ENCODE assay signal across 11 mouse cellular contexts in the genomic region with DNA sequence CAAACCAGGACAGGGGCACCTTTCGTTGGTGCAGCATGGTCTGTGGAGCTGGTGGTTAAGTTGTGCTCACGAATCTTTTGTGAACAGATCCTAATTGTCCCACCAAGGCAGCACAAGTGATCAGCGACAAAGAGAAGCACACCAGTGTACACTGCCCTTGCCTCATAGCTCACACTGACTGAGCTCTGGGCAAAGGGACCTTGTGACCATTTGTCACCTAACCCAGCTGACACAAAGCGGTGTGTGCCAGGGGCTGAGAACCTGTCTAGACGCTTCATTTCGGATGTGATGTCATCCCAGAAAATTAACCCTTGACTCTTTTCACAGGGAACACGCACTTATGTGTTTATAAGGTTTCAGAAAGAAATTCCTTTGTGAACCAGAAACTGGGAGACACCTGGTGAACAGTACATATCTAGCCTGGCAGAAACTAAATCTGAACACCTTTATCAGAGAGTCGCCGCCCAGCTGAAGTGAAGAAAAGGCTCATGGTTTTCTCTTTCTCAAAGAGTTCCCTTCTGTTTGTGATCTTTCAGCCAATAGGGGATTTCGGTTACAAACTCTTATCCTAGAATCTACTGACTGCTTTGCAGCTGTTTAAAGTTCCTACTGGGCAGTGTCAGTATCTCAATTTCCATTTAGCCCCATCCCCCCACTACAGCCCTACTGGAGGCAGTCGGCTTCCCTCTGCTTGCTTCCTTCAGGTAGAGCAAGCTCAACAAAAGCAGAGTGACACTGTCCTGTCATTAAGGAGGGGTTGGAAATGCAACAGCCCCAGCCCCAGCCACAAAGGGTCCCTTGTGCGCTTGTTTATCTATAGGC.
A peak's percentile ranks its signal among the peaks of the same experiment; 100 is the strongest.
DNase-seq lines count a peak whose midpoint lies in the region; ATAC-seq and TF ChIP-seq lines count a peak whose summit lies in the region.
"Had no signal": no experiment of that assay in that cellular context is flagged by ENCODE, and none has a peak within 500 bp of the region (broad histone marks: within the 10 kb centered on the region; RNA-seq: fewer than 3 reads in every experiment).

No protein-coding gene starts in this region.

- H3K9ac ChIP-seq in kidney, embryonic 14.5 days (ENCODE audit: low read depth, low read length), result no peak overlapping the region
- H3K9ac ChIP-seq in embryonic facial prominence, embryonic 11.5 days (replicated peaks; ENCODE audit: low read length), result no peak overlapping the region
- H3K9ac ChIP-seq in hindbrain, embryonic 15.5 days, result 0 out of 2 replicates have a peak overlapping the region, but pooled peaks have one; percentile 13
- no peak overlapping the region for H3K9ac ChIP-seq in midbrain, postnatal 0 days (replicated peaks; ENCODE audit: low read length, poor library complexity, severe bottlenecking)

- ATAC-seq in kidney, embryonic 14.5 days (ENCODE audit: low FRiP score, low TSS enrichment), result peak; percentile 51; the same call in 1 of the 2 replicates
- peak; percentile 72; the same call in 1 of the 2 replicates for ATAC-seq in embryonic facial prominence, embryonic 11.5 days (replicated peaks; ENCODE audit: insufficient number of reproducible peaks, low FRiP score, low TSS enrichment, low read depth)
- ATAC-seq in hindbrain, embryonic 15.5 days (ENCODE audit: low FRiP score, low read depth), result no peak
- ATAC-seq in midbrain, postnatal 0 days (ENCODE audit: low FRiP score), result peak; percentile 10; the same call in 1 of the 2 replicates
- no peak for ATAC-seq in frontal cortex, adult (ENCODE audit: low TSS enrichment)

- no peak for TF ChIP-seq CTCF in midbrain, postnatal 0 days (IDR thresholded peaks at IDR 0.05)

- no peak for DNase-seq in kidney, postnatal 14 days
- DNase-seq in embryonic facial prominence, embryonic 11.5 days (ENCODE audit: low spot score), result peak; percentile 53
- no peak for DNase-seq in midbrain, postnatal 0 days (ENCODE audit: low spot score)
- no peak for DNase-seq in right cerebral cortex, adult 18-20 months
- DNase-seq in layer of hippocampus, postnatal 10 days (ENCODE audit: low spot score in 2 of 2), result no peak
- DNase-seq: cerebellum, adult 18-20 months; kidney, postnatal 4 days; lung, adult 2 months had no signal

- no peak overlapping the region for H3K4me3 ChIP-seq in kidney, embryonic 14.5 days (ENCODE audit: low read length)
- H3K4me3 ChIP-seq in embryonic facial prominence, embryonic 11.5 days (ENCODE audit: low read depth, low read length), result no peak overlapping the region
- H3K4me3 ChIP-seq in hindbrain, embryonic 15.5 days, result peak overlapping the region; percentile 22
- H3K4me3 ChIP-seq in midbrain, postnatal 0 days (ENCODE audit: low read depth, low read length), result 0 out of 2 replicates have a peak overlapping the region, but pooled peaks have one; percentile 9

- 37% methylated on average over 12 of the region's 12 CpGs for WGBS in kidney, embryonic 14.5 days
- WGBS in embryonic facial prominence, embryonic 11.5 days, result 31% methylated on average over 12 of the region's 12 CpGs
- 45% methylated on average over 12 of the region's 12 CpGs for WGBS in hindbrain, embryonic 15.5 days
- WGBS in midbrain, postnatal 0 days, result 51% methylated on average over 12 of the region's 12 CpGs

- peaks cover 8% of the 10 kb centered on the region; the same call in 1 of the 2 replicates for H3K4me1 ChIP-seq in kidney, embryonic 14.5 days (ENCODE audit: control insufficient read depth, insufficient read depth, low read length)
- peaks cover 7% of the 10 kb centered on the region for H3K4me1 ChIP-seq in embryonic facial prominence, embryonic 11.5 days (ENCODE audit: control insufficient read depth, insufficient read depth, low read length)
- H3K4me1 ChIP-seq in hindbrain, embryonic 15.5 days (replicated peaks), result peaks cover 14% of the 10 kb centered on the region
- H3K4me1 ChIP-seq in midbrain, postnatal 0 days (ENCODE audit: insufficient read depth, low read length), result no peaks in the 10 kb centered on the region

- H3K9me3 ChIP-seq in kidney, embryonic 14.5 days (ENCODE audit: control insufficient read depth, low read length), result peaks cover 3% of the 10 kb centered on the region; the same call in 1 of the 2 replicates
- no peaks in the 10 kb centered on the region for H3K9me3 ChIP-seq in embryonic facial prominence, embryonic 11.5 days (replicated peaks; ENCODE audit: control insufficient read depth, low read length)
- H3K9me3 ChIP-seq in hindbrain, embryonic 15.5 days, result no peaks in the 10 kb centered on the region
- no peaks in the 10 kb centered on the region for H3K9me3 ChIP-seq in midbrain, postnatal 0 days (ENCODE audit: low read length)

- H3K27me3 ChIP-seq in kidney, embryonic 14.5 days (ENCODE audit: control insufficient read depth, insufficient read depth, low read length), result no peaks in the 10 kb centered on the region
- no peaks in the 10 kb centered on the region; the same call in 1 of the 2 replicates for H3K27me3 ChIP-seq in embryonic facial prominence, embryonic 11.5 days (ENCODE audit: control insufficient read depth, insufficient read depth, low read length)
- no peaks in the 10 kb centered on the region for H3K27me3 ChIP-seq in hindbrain, embryonic 15.5 days
- no peaks in the 10 kb centered on the region for H3K27me3 ChIP-seq in midbrain, postnatal 0 days (ENCODE audit: insufficient read depth, low read length)

- no peak overlapping the region for H3K27ac ChIP-seq in kidney, embryonic 14.5 days (ENCODE audit: low read depth, low read length)
- no peak overlapping the region for H3K27ac ChIP-seq in embryonic facial prominence, embryonic 11.5 days (replicated peaks; ENCODE audit: low read depth, low read length)
- no peak overlapping the region for H3K27ac ChIP-seq in hindbrain, embryonic 15.5 days (replicated peaks)
- no peak overlapping the region for H3K27ac ChIP-seq in midbrain, postnatal 0 days (ENCODE audit: low read depth, low read length)

- H3K4me2 ChIP-seq in kidney, embryonic 14.5 days (replicated peaks; ENCODE audit: low read depth, low read length), result peak overlapping the region; percentile 13; the same call in 1 of the 2 replicates
- H3K4me2 ChIP-seq in embryonic facial prominence, embryonic 11.5 days (ENCODE audit: low read depth, low read length), result peak overlapping the region; percentile 11; the same call in 1 of the 2 replicates
- H3K4me2 ChIP-seq in hindbrain, embryonic 15.5 days, result peak overlapping the region; percentile 54
- H3K4me2 ChIP-seq in midbrain, postnatal 0 days (ENCODE audit: low read depth, low read length, poor library complexity, severe bottlenecking), result peak overlapping the region; percentile 39

- H3K36me3 ChIP-seq in kidney, embryonic 14.5 days (ENCODE audit: control insufficient read depth, insufficient read depth, low read length), result no peaks in the 10 kb centered on the region
- H3K36me3 ChIP-seq in embryonic facial prominence, embryonic 11.5 days (replicated peaks; ENCODE audit: control insufficient read depth, insufficient read depth, low read depth, low read length), result no peaks in the 10 kb centered on the region
- no peaks in the 10 kb centered on the region for H3K36me3 ChIP-seq in hindbrain, embryonic 15.5 days
- H3K36me3 ChIP-seq in midbrain, postnatal 0 days (ENCODE audit: insufficient read depth, low read length), result no peaks in the 10 kb centered on the region

Comparison
In these comparisons a context has a peak if more than half of its experiments do, and no peak if none do; other contexts are left out.
1. ATAC-seq: peak in kidney, embryonic 14.5 days (single experiment), embryonic facial prominence, embryonic 11.5 days (single experiment) and midbrain, postnatal 0 days (single experiment); none in hindbrain, embryonic 15.5 days (single experiment) and frontal cortex, adult (single experiment).
2. H3K4me3 ChIP-seq: peak in hindbrain, embryonic 15.5 days (single experiment) and midbrain, postnatal 0 days (single experiment); none in kidney, embryonic 14.5 days (single experiment) and embryonic facial prominence, embryonic 11.5 days (single experiment).
3. Peak in every context shown above with its lines, with median percentiles within 50 percentile points of each other: H3K4me2 ChIP-seq.